Mouse (Mus musculus) fat pad, adult 2 months (tissue): ENCODE data around the gene Rnf43.

ENCODE experiments used
- DNase-seq: peaks from one replicate; pipeline ENCODE4 v3.0.0-alpha.2; 2011; ENCODE audit warnings: low read depth, low spot score; ENCODE audit errors: extremely low read depth

The Rnf43 gene

GRCm38 (mm10) chr11:87675606-87676005 lies 13.1 kb downstream of the Rnf43 start:
- DNase-seq, result no peak

- DNase-seq, result no peak
Measured at GRCm38 (mm10) chr11:87677756-87678155, 15.2 kb downstream of the Rnf43 start.

GRCm38 (mm10) chr11:87678545-87678944 lies 16.0 kb downstream of the Rnf43 start:
- no peak for DNase-seq

GRCm38 (mm10) chr11:87678976-87679375 lies 16.5 kb downstream of the Rnf43 start:
- DNase-seq, result no peak

- DNase-seq, result no peak
Measured at GRCm38 (mm10) chr11:87680786-87681185, 18.3 kb downstream of the Rnf43 start.

GRCm38 (mm10) chr11:87682096-87682495 lies 19.6 kb downstream of the Rnf43 start:
- DNase-seq, result no peak

GRCm38 (mm10) chr11:87682838-87683571 lies 20.5 kb downstream of the Rnf43 start:
- DNase-seq, result no peak

- DNase-seq, result no peak
Measured at GRCm38 (mm10) chr11:87686407-87686806, 23.9 kb downstream of the Rnf43 start.

- DNase-seq, result no peak
Measured at GRCm38 (mm10) chr11:87687246-87688225, 25.0 kb downstream of the Rnf43 start.

- DNase-seq, result no peak
Measured at GRCm38 (mm10) chr11:87688478-87689203, 26.1 kb downstream of the Rnf43 start.

GRCm38 (mm10) chr11:87689402-87689808 lies 26.9 kb downstream of the Rnf43 start:
- no peak for DNase-seq

GRCm38 (mm10) chr11:87690054-87690740 lies 27.7 kb downstream of the Rnf43 start:
- DNase-seq, result no peak

GRCm38 (mm10) chr11:87697131-87697682 lies 34.7 kb downstream of the Rnf43 start:
- no peak for DNase-seq

GRCm38 (mm10) chr11:87698126-87698525 lies 35.6 kb downstream of the Rnf43 start:
- no peak for DNase-seq

- DNase-seq, result no peak
Measured at GRCm38 (mm10) chr11:87701108-87701507, 38.6 kb downstream of the Rnf43 start.

GRCm38 (mm10) chr11:87701877-87702620 lies 39.5 kb downstream of the Rnf43 start:
- no peak for DNase-seq

- DNase-seq, result no peak
Measured at GRCm38 (mm10) chr11:87703654-87704053, 41.1 kb downstream of the Rnf43 start.

GRCm38 (mm10) chr11:87704289-87704688 lies 41.8 kb downstream of the Rnf43 start:
- no peak for DNase-seq

GRCm38 (mm10) chr11:87707570-87707969 lies 45.0 kb downstream of the Rnf43 start:
- DNase-seq, result no peak

- DNase-seq, result no peak
Measured at GRCm38 (mm10) chr11:87708979-87709378, 46.5 kb downstream of the Rnf43 start.
